Mouse (Mus musculus): ENCODE measurements around the gene Mmp19. TPM values are rescaled to one million over a fixed set of nuclear protein-coding genes. Genes with fewer than 3 reads are reported as not detected.

Mmp19 gene
- polyA plus RNA-seq, 1 experiment = 1.8 TPM

- Histone ChIP-seq H3K36me3 (ENCODE audit: control insufficient read depth, insufficient read depth, low read length) (peaks cover 7% of the 10 kb centered on the region; the same call in 1 of the 2 replicates), H3K27me3 (ENCODE audit: control insufficient read depth, insufficient read depth, low read length) (no peaks in the 10 kb centered on the region), H3K27ac (ENCODE audit: insufficient read depth, low read length) (peak overlapping the region; percentile 98), H3K4me1 (ENCODE audit: control insufficient read depth, insufficient read depth, insufficient read length) (peaks cover 14% of the 10 kb centered on the region), H3K4me3 (ENCODE audit: extremely low read depth, insufficient read depth, insufficient read length) (peak overlapping the region; percentile 96)
- DNase-seq (ENCODE audit: low read depth in 1 of 2, low spot score in 2 of 2) = peak; percentile 94 to 97
- TF ChIP-seq POLR2A (IDR thresholded peaks at IDR 0.05; ENCODE audit: low read depth, low read length) (peak; percentile 50), CTCF (IDR thresholded peaks at IDR 0.05; ENCODE audit: extremely low read depth, insufficient read depth, insufficient read length, insufficient replicate concordance) (no peak)
- WGBS = under 1% methylated on average over 67 of the region's 70 CpGs
These were observed 14.6 kb downstream of the Mmp19 start for GRCm38 (mm10) chr10:128805092-128806000.

GRCm38 (mm10) chr10:128806086-128806485 lies 15.4 kb downstream of the Mmp19 start:
- peaks cover 5% of the 10 kb centered on the region; the same call in 1 of the 2 replicates for H3K36me3 ChIP-seq (ENCODE audit: control insufficient read depth, insufficient read depth, low read length)
- WGBS = 41% methylated on average over 6 of the region's 6 CpGs
- TF ChIP-seq POLR2A (IDR thresholded peaks at IDR 0.05; ENCODE audit: low read depth, low read length) (no peak), CTCF (IDR thresholded peaks at IDR 0.05; ENCODE audit: extremely low read depth, insufficient read depth, insufficient read length, insufficient replicate concordance) (no peak)
- peaks cover 14% of the 10 kb centered on the region for H3K4me1 ChIP-seq (ENCODE audit: control insufficient read depth, insufficient read depth, insufficient read length)
- H3K4me3 ChIP-seq (ENCODE audit: extremely low read depth, insufficient read depth, insufficient read length) = peak overlapping the region; percentile 47; the same call in 1 of the 2 replicates
- H3K27ac ChIP-seq (ENCODE audit: insufficient read depth, low read length) = no peak overlapping the region
- DNase-seq (ENCODE audit: low read depth in 1 of 2, low spot score in 2 of 2) = no peak
- no peaks in the 10 kb centered on the region for H3K27me3 ChIP-seq (ENCODE audit: control insufficient read depth, insufficient read depth, low read length)

- 90% methylated on average over 8 of the region's 8 CpGs for WGBS
- Histone ChIP-seq H3K27ac (ENCODE audit: insufficient read depth, low read length) (no peak overlapping the region), H3K4me3 (ENCODE audit: extremely low read depth, insufficient read depth, insufficient read length) (no peak overlapping the region), H3K4me1 (ENCODE audit: control insufficient read depth, insufficient read depth, insufficient read length) (peaks cover 14% of the 10 kb centered on the region), H3K36me3 (ENCODE audit: control insufficient read depth, insufficient read depth, low read length) (peaks cover 5% of the 10 kb centered on the region; the same call in 1 of the 2 replicates), H3K27me3 (ENCODE audit: control insufficient read depth, insufficient read depth, low read length) (no peaks in the 10 kb centered on the region)
- no peak for DNase-seq (ENCODE audit: low read depth in 1 of 2, low spot score in 2 of 2)
- TF ChIP-seq POLR2A (IDR thresholded peaks at IDR 0.05; ENCODE audit: low read depth, low read length) = no peak
- no peak for TF ChIP-seq CTCF (IDR thresholded peaks at IDR 0.05; ENCODE audit: extremely low read depth, insufficient read depth, insufficient read length, insufficient replicate concordance)
These were observed 16.3 kb downstream of the Mmp19 start for GRCm38 (mm10) chr10:128807018-128807417.

GRCm38 (mm10) chr10:128817033-128817432 lies 26.3 kb downstream of the Mmp19 start, which contains the start of gene Sarnp:
Gene Sarnp (plus strand): TSS chr10:128817333.
- no peak within 1 kb of the TSS for H3K27ac ChIP-seq (ENCODE audit: insufficient read depth, low read length)
- H3K4me1 ChIP-seq (ENCODE audit: control insufficient read depth, insufficient read depth, insufficient read length) = peaks cover 3% of the 10 kb centered on the region; the same call in 1 of the 2 replicates
- 88% methylated on average over 13 of the region's 13 CpGs for WGBS
- H3K27me3 ChIP-seq (ENCODE audit: control insufficient read depth, insufficient read depth, low read length) = no peaks in the 10 kb centered on the region
- peaks cover 27% of the 10 kb centered on the region for H3K36me3 ChIP-seq (ENCODE audit: control insufficient read depth, insufficient read depth, low read length)
- H3K4me3 ChIP-seq (ENCODE audit: extremely low read depth, insufficient read depth, insufficient read length) = no peak within 1 kb of the TSS
- DNase-seq (ENCODE audit: low read depth in 1 of 2, low spot score in 2 of 2) = no peak
- TF ChIP-seq POLR2A (IDR thresholded peaks at IDR 0.05; ENCODE audit: low read depth, low read length) (no peak), CTCF (IDR thresholded peaks at IDR 0.05; ENCODE audit: extremely low read depth, insufficient read depth, insufficient read length, insufficient replicate concordance) (no peak)

GRCm38 (mm10) chr10:128820217-128820616 lies 29.5 kb downstream of the Mmp19 start:
- WGBS = 88% methylated on average over 4 of the region's 4 CpGs
- Histone ChIP-seq H3K36me3 (ENCODE audit: control insufficient read depth, insufficient read depth, low read length) (peaks cover 16% of the 10 kb centered on the region), H3K4me1 (ENCODE audit: control insufficient read depth, insufficient read depth, insufficient read length) (peaks cover 7% of the 10 kb centered on the region; the same call in 1 of the 2 replicates)

GRCm38 (mm10) chr10:128821358-128822056 lies 30.8 kb downstream of the Mmp19 start, which contains the start of gene Ormdl2:
Gene Ormdl2 (minus strand): TSS chr10:128821645.
- Histone ChIP-seq H3K27ac (ENCODE audit: insufficient read depth, low read length) (peak within 1 kb of the TSS; percentile 42), H3K27me3 (ENCODE audit: control insufficient read depth, insufficient read depth, low read length) (no peaks in the 10 kb centered on the region), H3K4me1 (ENCODE audit: control insufficient read depth, insufficient read depth, insufficient read length) (peaks cover 7% of the 10 kb centered on the region; the same call in 1 of the 2 replicates), H3K36me3 (ENCODE audit: control insufficient read depth, insufficient read depth, low read length) (peaks cover 17% of the 10 kb centered on the region), H3K4me3 (ENCODE audit: extremely low read depth, insufficient read depth, insufficient read length) (peak within 1 kb of the TSS; percentile 70)
- under 1% methylated on average over 46 of the region's 46 CpGs for WGBS
- peak; percentile 96 to 98 for DNase-seq (ENCODE audit: low read depth in 1 of 2, low spot score in 2 of 2)
- TF ChIP-seq POLR2A (IDR thresholded peaks at IDR 0.05; ENCODE audit: low read depth, low read length) (peak; percentile 41), CTCF (IDR thresholded peaks at IDR 0.05; ENCODE audit: extremely low read depth, insufficient read depth, insufficient read length, insufficient replicate concordance) (no peak)

More at GRCm38 (mm10) chr10:128820217-128820616, 29.5 kb downstream of the Mmp19 start:
- no peak for DNase-seq (ENCODE audit: low read depth in 1 of 2, low spot score in 2 of 2)
- H3K27ac ChIP-seq (ENCODE audit: insufficient read depth, low read length) = no peak overlapping the region
- no peak for TF ChIP-seq CTCF (IDR thresholded peaks at IDR 0.05; ENCODE audit: extremely low read depth, insufficient read depth, insufficient read length, insufficient replicate concordance)
- no peak for TF ChIP-seq POLR2A (IDR thresholded peaks at IDR 0.05; ENCODE audit: low read depth, low read length)
- H3K4me3 ChIP-seq (ENCODE audit: extremely low read depth, insufficient read depth, insufficient read length) = no peak overlapping the region
- H3K27me3 ChIP-seq (ENCODE audit: control insufficient read depth, insufficient read depth, low read length) = no peaks in the 10 kb centered on the region

All from spleen, adult 2 months (tissue).